Mouse (Mus musculus) induced T-regulatory cell, adult 2 months (primary cell): ENCODE measurements around the gene Acp2.
A peak's percentile ranks its signal among the peaks of the same experiment; 100 is the strongest.

Experiments
- DNase-seq: peaks from one replicate; pipeline ENCODE4 v3.0.0-alpha.2; 2012; ENCODE audit warnings: low read depth

Acp2 gene

GRCm38 (mm10) chr2:91202222-91202971, at the start of gene Acp2, which contains the start of gene Nr1h3:
Gene Acp2 (plus strand): TSS chr2:91202885.
Gene Nr1h3 (minus strand): TSS chr2:91202834.
- DNase-seq = peak; percentile 94

- DNase-seq = no peak
Measured at GRCm38 (mm10) chr2:91152885-91153377, 49.8 kb upstream of the Acp2 start.

- DNase-seq = no peak
Measured at GRCm38 (mm10) chr2:91154091-91154490, 48.6 kb upstream of the Acp2 start.

GRCm38 (mm10) chr2:91157002-91157752, 45.5 kb upstream of the Acp2 start:
- DNase-seq = no peak

- no peak for DNase-seq
Measured at GRCm38 (mm10) chr2:91160591-91160990, 42.1 kb upstream of the Acp2 start.

DNA sequence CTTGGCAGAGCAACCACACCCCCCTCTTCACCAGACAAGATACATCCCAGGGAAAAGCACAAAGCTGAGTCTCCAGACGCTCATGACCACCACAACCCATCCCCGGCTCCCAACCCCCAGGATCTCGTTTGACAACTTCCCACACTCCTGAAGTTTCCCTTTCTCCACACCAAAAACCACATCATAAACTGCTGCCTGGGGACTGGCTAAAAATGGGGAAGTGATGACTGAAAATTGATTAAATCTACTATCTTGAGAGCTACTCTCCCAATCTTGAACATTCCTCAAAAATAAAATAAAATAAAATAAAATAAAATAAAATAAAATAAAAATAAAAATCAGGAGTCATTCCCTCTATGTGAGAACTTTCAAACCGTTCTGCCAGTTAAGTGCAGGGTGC, 39.7 kb upstream of the Acp2 start:
- DNase-seq = no peak

DNA sequence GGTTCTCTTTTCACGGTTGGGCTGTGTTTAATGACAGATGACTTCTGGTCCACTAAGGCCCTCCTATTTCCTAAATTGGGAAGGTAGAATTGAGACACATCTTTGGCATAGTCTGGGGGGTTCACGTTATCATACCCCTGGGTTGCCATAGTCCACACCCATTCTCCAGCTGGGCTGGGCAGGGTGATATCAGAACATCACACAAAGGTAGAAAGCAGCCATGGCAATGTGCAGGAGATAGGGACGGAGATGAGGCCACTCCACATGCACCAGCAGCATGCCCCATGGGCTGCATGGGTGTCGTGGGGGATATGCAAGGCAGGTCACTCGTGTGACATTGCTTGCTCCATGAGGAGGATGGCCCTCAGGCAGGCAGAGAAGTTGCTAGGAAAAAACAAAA, 39.2 kb upstream of the Acp2 start:
- no peak for DNase-seq

DNA sequence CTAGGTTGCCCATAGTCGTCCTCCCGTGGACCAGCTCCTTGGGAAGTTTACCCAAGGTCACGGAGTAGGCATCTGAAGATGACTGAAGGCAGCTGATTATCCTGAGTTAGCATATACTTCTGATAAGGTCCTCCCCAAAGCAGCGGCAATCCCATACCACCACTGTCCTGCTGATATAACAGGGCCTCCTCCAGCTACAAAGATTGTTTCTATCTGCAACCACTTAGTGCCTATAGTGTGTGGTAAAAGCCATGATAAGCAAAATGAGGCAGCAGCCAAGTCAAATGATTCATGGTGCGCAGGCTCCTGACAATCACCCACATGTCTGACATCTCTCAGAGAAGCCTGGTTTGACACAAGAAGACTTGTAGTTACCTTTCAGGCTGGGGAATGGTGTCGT, 37.7 kb upstream of the Acp2 start:
- no peak for DNase-seq

DNA sequence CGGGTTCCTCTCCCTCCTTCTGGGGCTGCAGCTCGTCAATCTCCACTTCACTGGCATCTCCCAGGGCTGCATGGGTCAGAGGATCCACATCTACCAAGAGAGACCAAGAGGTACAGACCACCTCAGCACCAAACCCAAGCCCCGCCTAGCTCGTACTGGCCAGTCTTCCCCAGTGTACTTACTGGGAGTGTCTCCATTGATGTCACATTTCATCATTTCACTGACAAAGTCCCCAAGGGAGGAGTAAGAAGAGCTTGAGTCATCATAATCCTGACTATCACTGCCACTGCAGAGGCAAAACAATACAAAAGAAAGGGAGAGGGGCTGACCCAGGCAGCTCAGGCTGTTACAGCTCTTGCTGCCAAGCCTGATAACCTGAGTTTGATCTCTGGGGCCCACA, 35.1 kb upstream of the Acp2 start:
- no peak for DNase-seq

DNA sequence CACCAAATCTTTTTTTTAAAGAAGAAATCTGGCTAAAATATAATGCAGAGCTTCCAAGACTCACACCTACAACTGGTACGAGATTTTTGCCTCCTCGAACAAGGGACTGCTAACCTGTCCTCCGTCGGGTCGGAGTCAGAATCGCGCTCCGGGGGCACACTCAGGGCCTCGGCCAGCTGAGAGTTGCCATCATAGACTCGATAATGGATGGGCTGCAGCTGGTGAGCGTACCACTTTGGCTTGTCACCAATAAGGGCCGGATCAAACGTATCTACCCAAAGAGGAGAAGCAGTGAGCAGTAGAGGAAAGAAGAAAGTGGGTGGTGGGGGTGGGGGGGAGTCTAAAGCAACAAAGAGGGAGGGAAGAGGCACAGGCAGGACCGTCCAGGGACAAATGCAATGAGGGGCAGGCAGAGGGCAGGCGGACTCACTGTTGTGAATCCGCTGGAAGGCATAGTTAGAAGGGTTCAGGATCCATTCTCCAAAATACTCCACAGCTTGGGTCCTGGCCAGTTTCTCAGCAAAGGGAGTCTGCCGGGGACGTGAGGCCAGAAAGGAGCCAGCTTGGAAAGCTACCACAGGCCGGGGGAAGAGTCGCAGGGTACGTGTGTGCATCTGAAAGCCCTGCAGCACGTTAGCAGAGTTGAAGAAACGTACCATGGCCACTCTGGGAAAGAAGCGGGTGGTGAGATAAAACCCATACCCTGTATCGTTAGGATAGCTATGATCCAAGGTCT, 32.9 kb upstream of the Acp2 start:
- no peak for DNase-seq

DNA sequence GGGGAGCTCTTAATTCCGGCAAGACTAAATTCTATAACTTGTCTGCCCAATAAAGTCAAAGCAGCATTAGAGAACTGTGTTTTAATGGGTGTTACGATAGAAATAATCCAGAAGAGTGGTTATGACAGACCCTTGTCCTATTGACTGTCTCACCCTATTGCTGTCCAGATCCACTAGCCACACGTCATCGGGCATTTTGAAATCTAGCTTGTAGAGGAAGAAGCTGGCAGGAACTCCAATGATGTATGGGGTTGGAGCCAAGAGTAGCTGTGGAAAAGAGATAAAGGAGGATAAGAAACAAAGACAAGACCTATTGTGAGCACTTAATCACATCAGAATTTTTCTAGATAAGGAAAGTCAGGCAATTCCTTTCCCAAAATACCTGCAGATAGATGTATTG, 27.2 kb upstream of the Acp2 start:
- DNase-seq = no peak

- DNase-seq = no peak
Measured at GRCm38 (mm10) chr2:91176234-91176633, 26.5 kb upstream of the Acp2 start.

DNA sequence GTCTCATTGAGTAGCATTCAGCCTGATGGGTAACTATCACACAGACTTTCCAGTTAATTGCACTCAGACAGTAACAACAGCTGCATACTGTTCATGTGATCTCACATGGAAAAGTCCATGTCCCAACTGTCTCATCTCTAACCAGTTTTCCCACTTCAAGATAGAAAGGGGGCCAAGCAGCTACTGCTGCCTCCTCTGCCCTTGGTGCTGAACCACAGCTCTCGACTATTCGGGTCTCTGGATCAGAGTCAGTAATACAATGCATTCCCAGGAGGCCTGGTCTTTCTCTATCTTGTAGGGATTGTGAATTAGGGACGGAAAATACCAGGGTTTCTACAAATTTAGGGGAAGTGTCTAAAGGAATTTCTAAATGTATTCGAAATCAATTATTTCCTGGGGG, 22.9 kb upstream of the Acp2 start:
- DNase-seq = no peak

GRCm38 (mm10) chr2:91180706-91181105, 22.0 kb upstream of the Acp2 start:
- DNase-seq = no peak

GRCm38 (mm10) chr2:91182016-91182404, 20.7 kb upstream of the Acp2 start:
- DNase-seq = peak; percentile 85

- DNase-seq = no peak
Measured at GRCm38 (mm10) chr2:91182405-91183147, 20.1 kb upstream of the Acp2 start.

GRCm38 (mm10) chr2:91183148-91183513, 19.6 kb upstream of the Acp2 start:
- peak; percentile 99 for DNase-seq

- DNase-seq = peak; percentile 91
Measured at GRCm38 (mm10) chr2:91183711-91184405, 18.8 kb upstream of the Acp2 start, which contains the start of gene Madd. Gene Madd (minus strand): TSS chr2:91183837.

- DNase-seq = peak; percentile 34
Measured at GRCm38 (mm10) chr2:91186208-91186607, 16.5 kb upstream of the Acp2 start.

GRCm38 (mm10) chr2:91187431-91187830, 15.3 kb upstream of the Acp2 start:
- DNase-seq = peak; percentile 77

DNA sequence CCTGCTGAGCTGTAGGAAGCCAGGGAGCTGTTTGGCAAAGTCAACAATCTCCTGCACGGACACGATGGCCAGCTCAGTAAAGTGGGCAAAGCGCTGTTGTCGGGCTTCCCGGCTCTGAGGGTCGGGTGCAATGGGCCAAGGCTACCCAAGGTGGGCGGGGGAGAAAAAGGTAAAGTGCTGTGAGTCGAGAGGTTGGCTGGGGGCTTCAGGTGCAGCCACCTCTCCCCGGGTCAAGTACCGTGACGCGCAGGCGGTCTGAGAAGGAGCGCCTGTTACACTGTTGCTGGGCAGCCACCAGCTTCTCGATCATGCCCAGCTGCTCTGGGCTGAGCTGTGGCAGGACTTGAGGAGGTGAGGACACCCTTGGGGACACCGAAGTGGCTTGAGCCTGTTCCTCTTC, 12.2 kb upstream of the Acp2 start:
- no peak for DNase-seq
